Mouse (Mus musculus) B cell, adult (primary cell): ENCODE measurements around the gene Rsbn1l. TPM values are rescaled to one million over a fixed set of nuclear protein-coding genes. Genes with fewer than 3 reads are reported as not detected.

Experiments used
- total RNA-seq: library from RNA; stranded (reverse); gene quantifications from 4 replicates; pipeline ENCODE4 v1.2.4, GENCODE M21; 2023; ENCODE audit not compliant: inconsistent age

The Rsbn1l gene
- 57.0 to 70.2 TPM (median 62.2 TPM) in 4 replicates for total RNA-seq

DNA sequence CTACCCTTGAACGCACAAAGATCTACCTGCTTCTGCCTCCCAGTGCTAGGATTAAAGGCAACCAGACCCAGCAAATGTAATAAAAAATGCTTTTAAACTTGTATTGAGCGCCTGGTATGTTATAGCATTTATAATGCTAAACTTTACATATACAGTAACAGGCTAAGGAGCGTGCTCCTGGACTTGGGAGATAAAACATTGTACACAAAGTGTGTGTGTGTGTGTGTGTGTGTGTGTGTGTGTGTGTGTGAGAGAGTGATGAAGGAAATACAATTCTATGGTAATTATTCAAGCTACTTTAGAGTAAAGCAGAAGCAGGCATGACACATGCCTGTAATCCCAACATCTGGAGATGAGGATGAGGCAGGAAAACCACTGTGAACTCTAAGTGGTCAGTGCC is at the start of gene Rsbn1l:
Gene Rsbn1l (minus strand): TSS at position 101 of the 400 bp plus-strand sequence.

GRCm38 (mm10) chr5:20881915-20882800 is 74.0 kb downstream of the Rsbn1l start, which contains the start of the genes Phtf2 and Tmem60:
Gene Phtf2 (minus strand): TSS chr5:20882124.
Gene Tmem60 (plus strand): TSS chr5:20882191.

Other genes starting within 250 kb of the Rsbn1l start
- gene Phtf2, start 74.3 kb downstream of the Rsbn1l start, total RNA-seq: 40.8 to 50.4 TPM (median 44.8 TPM) in 4 replicates
- gene Tmem60, start 74.2 kb downstream of the Rsbn1l start, total RNA-seq: 10.4 to 13.3 TPM (median 12.8 TPM) in 4 replicates
- 28.1 to 36.2 TPM (median 31.6 TPM) in 4 replicates for gene Ptpn12, start 99.5 kb upstream of the Rsbn1l start, total RNA-seq
- gene Gsap, start 229.9 kb upstream of the Rsbn1l start, total RNA-seq: 15.3 to 19.7 TPM (median 17.6 TPM) in 4 replicates